Mouse (Mus musculus) thymus, postnatal 25 days (tissue): Measurements from ENCODE around the gene 4931409K22Rik.
"Not testable (repeated sequence)": the region's sequence is repeated elsewhere in the genome, so short reads cannot be mapped to it uniquely, and the experiment has no call there.

Experiments used
- DNase-seq: peaks from one replicate; pipeline ENCODE4 v3.0.0; 2022

Gene 4931409K22Rik

GRCm38 (mm10) chr5:24592471-24593160 lies 36.0 kb upstream of the 4931409K22Rik start:
- DNase-seq, result no peak

DNA sequence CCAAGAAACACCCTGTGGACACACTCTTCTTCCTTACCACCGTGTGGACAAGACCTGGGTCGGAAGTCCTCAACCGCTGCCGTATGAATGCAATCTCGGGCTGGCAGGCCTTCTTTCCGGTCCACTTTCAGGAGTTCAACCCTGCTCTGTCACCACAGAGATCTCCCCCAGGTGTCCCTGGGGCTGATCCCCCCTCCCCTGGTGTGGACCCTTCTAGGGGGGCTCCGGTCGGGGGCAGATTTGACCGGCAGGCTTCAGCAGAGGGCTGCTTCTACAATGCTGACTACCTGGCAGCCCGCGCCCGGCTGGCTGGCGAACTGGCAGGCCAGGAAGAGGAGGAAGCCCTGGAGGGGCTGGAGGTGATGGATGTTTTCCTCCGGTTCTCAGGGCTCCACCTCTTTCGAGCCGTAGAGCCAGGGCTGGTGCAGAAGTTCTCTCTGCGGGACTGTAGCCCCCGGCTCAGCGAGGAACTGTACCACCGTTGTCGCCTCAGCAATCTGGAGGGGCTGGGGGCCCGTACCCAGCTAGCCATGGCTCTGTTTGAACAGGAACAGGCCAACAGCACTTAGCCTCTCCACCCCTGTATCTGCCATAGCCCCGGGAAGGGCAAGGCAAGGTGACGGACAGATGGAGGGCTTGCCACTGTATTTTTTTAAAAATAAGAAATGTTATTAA lies 35.3 kb upstream of the 4931409K22Rik start:
- no peak for DNase-seq

GRCm38 (mm10) chr5:24591268-24591721 lies 34.7 kb upstream of the 4931409K22Rik start:
- no peak for DNase-seq

GRCm38 (mm10) chr5:24589511-24590500 lies 33.2 kb upstream of the 4931409K22Rik start:
- DNase-seq, result no peak

- DNase-seq, result no peak
These were observed 30.6 kb upstream of the 4931409K22Rik start for GRCm38 (mm10) chr5:24587200-24587577.

DNA sequence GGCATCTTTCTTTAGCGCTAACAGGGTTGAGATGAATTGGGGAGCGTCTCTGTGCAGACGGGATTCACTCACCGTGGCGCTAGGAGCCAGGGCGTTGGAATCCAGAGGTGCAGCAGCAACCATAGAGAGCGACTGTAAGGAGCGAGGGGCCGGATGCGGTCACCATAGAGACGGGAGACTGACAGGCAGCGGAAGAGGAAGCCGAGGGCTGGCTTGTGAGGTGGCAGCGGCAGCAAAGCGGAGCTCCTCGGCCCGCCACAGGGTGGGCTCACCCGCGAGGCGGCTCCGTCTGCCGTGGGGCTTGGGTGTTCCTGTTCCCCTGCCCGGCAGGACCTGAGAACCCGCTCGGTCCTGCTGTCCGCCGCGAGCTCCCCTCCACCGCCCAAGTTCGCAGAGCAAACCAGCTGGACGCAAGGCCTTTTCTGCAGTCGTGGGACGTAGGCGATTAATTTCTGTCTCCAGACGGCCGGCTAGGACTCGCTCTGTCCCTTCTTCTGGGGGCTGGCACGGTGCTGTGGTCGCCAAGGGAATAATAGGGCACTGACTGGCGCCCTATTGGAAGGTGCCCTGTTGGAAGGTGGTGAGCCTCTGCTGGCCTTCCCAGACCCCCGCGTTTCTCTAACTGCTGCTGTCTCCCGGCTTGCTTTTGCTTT lies 30.1 kb upstream of the 4931409K22Rik start, which contains the start of gene Chpf2:
Gene Chpf2 (plus strand): TSS at position 195 of the 653 bp plus-strand sequence.
- peak; percentile 83 for DNase-seq

GRCm38 (mm10) chr5:24586106-24586505 lies 29.5 kb upstream of the 4931409K22Rik start:
- no peak for DNase-seq

- DNase-seq, result no peak
These were observed 21.7 kb upstream of the 4931409K22Rik start for GRCm38 (mm10) chr5:24578109-24578963.

- DNase-seq, result peak; percentile 99
These were observed 20.7 kb upstream of the 4931409K22Rik start, which contains the start of gene Abcf2 for GRCm38 (mm10) chr5:24577183-24577929. TSS of gene Abcf2 (minus strand) at chr5:24577467.

DNA sequence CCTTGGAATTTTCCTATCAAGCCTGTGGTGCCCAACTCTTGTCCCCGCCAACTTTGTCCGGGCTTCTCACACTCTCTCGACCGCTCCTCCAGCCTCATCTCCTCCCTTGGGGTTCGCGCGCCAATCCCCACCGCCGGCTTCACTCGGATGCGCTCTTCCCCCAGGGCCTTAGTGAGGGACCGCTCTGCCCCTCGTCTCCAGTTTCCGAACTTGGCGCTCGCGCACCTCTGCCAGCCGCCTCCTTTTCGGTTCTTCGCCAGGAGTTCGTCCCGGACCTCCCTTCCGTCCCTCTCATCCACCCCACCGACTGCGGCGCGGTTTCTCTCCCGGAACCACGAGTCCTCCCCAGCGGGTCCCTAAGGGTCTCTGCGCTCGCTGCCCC lies 20.2 kb upstream of the 4931409K22Rik start:
- DNase-seq, result no peak

GRCm38 (mm10) chr5:24575948-24576347 lies 19.3 kb upstream of the 4931409K22Rik start:
- no peak for DNase-seq

GRCm38 (mm10) chr5:24555335-24555734 lies 1.3 kb downstream of the 4931409K22Rik start:
- DNase-seq, result not testable (repeated sequence)

- no peak for DNase-seq
These were observed 2.9 kb downstream of the 4931409K22Rik start for GRCm38 (mm10) chr5:24553621-24554244.

DNA sequence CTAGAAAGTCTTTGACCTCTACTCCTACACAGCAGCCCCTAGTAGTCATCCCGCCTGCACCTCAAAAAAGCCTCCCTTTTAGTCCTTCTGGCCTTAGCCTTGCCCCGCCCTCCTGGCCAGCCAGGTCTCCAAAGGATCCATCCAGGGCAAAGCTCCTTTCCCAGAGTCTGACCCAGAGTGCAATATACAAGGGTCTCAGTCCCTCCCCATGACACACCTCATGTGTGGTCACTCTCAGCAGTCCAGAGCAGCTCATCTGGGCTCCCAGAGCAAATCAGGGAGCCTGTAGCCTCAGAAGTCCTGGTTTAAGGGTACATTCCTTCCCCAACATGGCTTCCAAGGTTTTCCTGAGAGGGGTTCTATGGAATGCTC lies 5.3 kb downstream of the 4931409K22Rik start:
- no peak for DNase-seq

GRCm38 (mm10) chr5:24550598-24551316 lies 5.9 kb downstream of the 4931409K22Rik start:
- peak; percentile 55 for DNase-seq

DNA sequence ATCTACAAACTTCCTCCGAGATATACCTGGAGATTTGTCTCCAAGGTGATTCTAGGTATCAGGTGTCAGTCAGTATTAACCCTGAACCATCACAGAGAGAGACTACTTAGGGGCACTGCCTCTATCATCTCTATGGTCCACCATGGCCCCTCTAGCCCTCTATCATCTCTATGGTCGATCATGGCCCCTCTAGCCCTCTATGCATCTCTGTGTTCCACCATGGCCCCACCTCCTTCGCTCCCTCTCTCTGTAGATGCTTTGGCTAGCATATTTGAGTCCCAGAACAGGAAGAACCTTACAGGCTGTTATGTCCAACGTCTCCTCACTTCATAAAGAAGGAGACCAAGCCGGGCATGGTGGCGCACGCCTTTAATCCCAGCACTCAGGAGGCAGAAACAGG lies 14.0 kb downstream of the 4931409K22Rik start:
- DNase-seq, result no peak

GRCm38 (mm10) chr5:24541144-24541569 lies 15.5 kb downstream of the 4931409K22Rik start:
- DNase-seq, result no peak

DNA sequence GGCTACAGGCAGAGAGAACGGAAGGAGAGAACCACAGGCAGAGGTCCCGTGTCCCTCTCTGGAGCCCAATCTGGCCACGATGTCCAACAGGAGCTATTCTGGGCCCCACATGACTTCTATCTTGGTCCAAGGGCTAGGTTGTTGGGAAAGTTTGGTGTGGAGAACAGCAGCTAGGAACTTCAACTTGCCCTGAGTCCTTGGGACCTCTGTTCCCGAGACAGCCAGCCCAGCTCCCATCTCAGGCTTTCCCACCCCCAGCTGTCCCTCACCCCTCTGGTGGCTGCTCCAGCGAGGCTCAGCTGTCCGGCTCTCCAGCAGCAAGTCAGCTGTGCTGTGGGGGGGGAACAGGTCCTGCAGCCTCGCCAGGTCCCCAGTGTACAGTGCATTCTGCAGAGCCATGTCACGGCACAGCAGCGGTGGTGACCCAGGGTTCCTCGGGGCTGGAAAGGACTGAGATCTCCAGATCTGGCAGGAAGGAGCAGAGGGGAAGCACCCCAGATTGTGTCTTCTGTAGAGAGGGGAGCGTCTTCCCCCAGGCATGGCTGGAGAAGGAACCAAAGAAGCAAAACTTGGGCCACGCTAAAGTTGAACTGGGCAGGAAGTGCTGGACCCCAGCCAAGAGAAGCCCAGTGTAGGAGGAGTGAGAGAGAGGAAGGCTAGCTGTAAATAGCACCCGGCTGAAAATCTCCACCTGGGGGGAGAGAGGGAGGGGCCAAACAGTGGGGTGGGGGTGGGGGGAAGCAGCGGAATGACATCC lies 16.0 kb downstream of the 4931409K22Rik start, which contains the start of gene Asb10:
Gene Asb10 (minus strand): TSS at position 592 of the 757 bp plus-strand sequence.
- DNase-seq, result no peak
